Mouse (Mus musculus) MEL (cell line): ENCODE data around the gene Actn2. TPM values are rescaled to one million over a fixed set of nuclear protein-coding genes. Genes with fewer than 3 reads are reported as not detected.

ENCODE experiments used
- DNase-seq: peaks from one replicate; pipeline ENCODE4 v3.0.0; 2011; ENCODE audit warnings: low read depth, low spot score
- H3K27ac ChIP-seq: 2 replicates; pipeline ENCODE4 v1.5.1; 2012; ENCODE audit warnings: low read depth, mild to moderate bottlenecking, control low read depth, low read length, moderate library complexity; ENCODE audit not compliant: control insufficient read depth
- H3K27me3 ChIP-seq, 2 experiments: fragments of 150-350 bp in 1 of 2; sonication (generic) in 1 of 2; 2 replicates each; pipeline ENCODE4 v1.6.1; 2012; ENCODE audit warnings: low read length in 2 of 2, mild to moderate bottlenecking in 2 of 2, improper control_type of control experiment in 1 of 2, moderate library complexity in 1 of 2; ENCODE audit not compliant: insufficient read depth in 2 of 2, control insufficient read depth in 1 of 2
- H3K36me3 ChIP-seq, 2 experiments: 2 replicates each; pipeline ENCODE4 v1.6.1; 2012 to 2014; ENCODE audit warnings: low read length in 2 of 2, improper control_type of control experiment in 1 of 2, inconsistent platforms in 1 of 2, mild to moderate bottlenecking in 1 of 2; ENCODE audit not compliant: insufficient read depth in 2 of 2, control insufficient read depth in 1 of 2
- H3K4me1 ChIP-seq, 2 experiments: fragments of 150-350 bp in 1 of 2; sonication (generic) in 1 of 2; 2 replicates each; pipeline ENCODE4 v1.6.1; 2012; ENCODE audit warnings: low read length in 2 of 2, improper control_type of control experiment in 1 of 2, mild to moderate bottlenecking in 1 of 2; ENCODE audit not compliant: insufficient read depth in 2 of 2, control insufficient read depth in 1 of 2
- H3K4me3 ChIP-seq, 2 experiments: fragments of 150-350 bp in 1 of 2; sonication (generic) in 1 of 2; 2 replicates each; pipeline ENCODE4 v1.5.1; 2012; ENCODE audit warnings: low read depth in 2 of 2, low read length in 2 of 2, mild to moderate bottlenecking in 2 of 2, moderate library complexity in 2 of 2, control low read depth in 1 of 2, improper control_type of control experiment in 1 of 2; ENCODE audit not compliant: control insufficient read depth in 1 of 2, insufficient read depth in 1 of 2
- H3K79me2 ChIP-seq: 2 replicates; pipeline ENCODE4 v1.6.1; 2012; ENCODE audit warnings: mild to moderate bottlenecking, low read length, moderate library complexity; ENCODE audit not compliant: control insufficient read depth, poor library complexity, insufficient read depth
- H3K9ac ChIP-seq: 2 replicates; pipeline ENCODE4 v1.6.1; 2012; ENCODE audit warnings: low read depth, mild to moderate bottlenecking, control low read depth, low read length, moderate library complexity; ENCODE audit not compliant: control insufficient read depth, poor library complexity, severe bottlenecking
- H3K9me3 ChIP-seq: fragments of 150-350 bp; sonication (generic); replicated peaks from 2 replicates; pipeline ENCODE4 v1.6.1; 2012; ENCODE audit warnings: mild to moderate bottlenecking, low read length, improper control_type of control experiment, moderate library complexity; ENCODE audit not compliant: insufficient read depth
- BHLHE40 ChIP-seq: IDR thresholded peaks from 2 replicates; pipeline ENCODE4 v1.6.1; 2012; ENCODE audit warnings: low read depth, mild to moderate bottlenecking, inconsistent platforms, low read length, improper control_type of control experiment, borderline replicate concordance
- CTCF ChIP-seq, 3 experiments: IDR thresholded peaks in 2 of 3; conservative IDR thresholded peaks in 1 of 3; 2 replicates each; pipeline ENCODE4 v1.5.1; 2011 to 2012; ENCODE audit warnings: low read length in 3 of 3, low read depth in 2 of 3, mild to moderate bottlenecking in 2 of 3, improper control_type of control experiment in 1 of 3, inconsistent platforms in 1 of 3, mixed read lengths in 1 of 3, moderate library complexity in 1 of 3; ENCODE audit not compliant: control insufficient read depth in 1 of 3, insufficient read depth in 1 of 3, poor library complexity in 1 of 3, severe bottlenecking in 1 of 3
- E2F4 ChIP-seq: IDR thresholded peaks from 2 replicates; pipeline ENCODE4 v1.6.1; 2011; ENCODE audit warnings: low read depth, low read length, improper control_type of control experiment, borderline replicate concordance
- ELF1 ChIP-seq: IDR thresholded peaks from 2 replicates; pipeline ENCODE4 v1.6.1; 2014; ENCODE audit warnings: low read depth, mild to moderate bottlenecking, inconsistent platforms, low read length, improper control_type of control experiment, moderate library complexity
- EP300 ChIP-seq, 2 experiments: IDR thresholded peaks; 2 replicates each; pipeline ENCODE4 v1.6.1; 2011; ENCODE audit warnings: improper control_type of control experiment in 2 of 2, low read length in 2 of 2, low read depth in 1 of 2, mild to moderate bottlenecking in 1 of 2
- GABPA ChIP-seq: IDR thresholded peaks from 2 replicates; pipeline ENCODE4 v1.6.1; 2012; ENCODE audit warnings: low read depth, mild to moderate bottlenecking, inconsistent platforms, low read length, improper control_type of control experiment, moderate library complexity
- HCFC1 ChIP-seq: IDR thresholded peaks from 2 replicates; pipeline ENCODE4 v1.6.1; 2012; ENCODE audit warnings: low read depth, mild to moderate bottlenecking, inconsistent platforms, low read length, improper control_type of control experiment, moderate library complexity
- JUND ChIP-seq: IDR thresholded peaks from 2 replicates; pipeline ENCODE4 v1.6.1; 2011; ENCODE audit warnings: low read depth, mild to moderate bottlenecking, improper control_type of control experiment, low read length
- KAT2A ChIP-seq: conservative IDR thresholded peaks from 2 replicates; pipeline ENCODE4 v1.6.1; 2012; ENCODE audit warnings: low read depth, low read length, improper control_type of control experiment, inconsistent platforms
- MAFK ChIP-seq: IDR thresholded peaks from 2 replicates; pipeline ENCODE4 v1.6.1; 2011; ENCODE audit warnings: low read depth, mild to moderate bottlenecking, low read length, improper control_type of control experiment, borderline replicate concordance
- MAX ChIP-seq: IDR thresholded peaks from 2 replicates; pipeline ENCODE4 v1.6.1; 2011; ENCODE audit warnings: low read length, improper control_type of control experiment
- MAZ ChIP-seq: IDR thresholded peaks from 2 replicates; pipeline ENCODE4 v1.6.1; 2012; ENCODE audit warnings: low read depth, mild to moderate bottlenecking, inconsistent platforms, low read length, improper control_type of control experiment
- MXI1 ChIP-seq: IDR thresholded peaks from 2 replicates; pipeline ENCODE4 v1.6.1; 2011; ENCODE audit warnings: mild to moderate bottlenecking, low read depth, low read length, improper control_type of control experiment
- MYB ChIP-seq: IDR thresholded peaks from 2 replicates; pipeline ENCODE4 v1.6.1; 2011; ENCODE audit warnings: mild to moderate bottlenecking, low read depth, low read length, improper control_type of control experiment
- MYC ChIP-seq: IDR thresholded peaks from 2 replicates; pipeline ENCODE4 v1.6.1; 2011; ENCODE audit warnings: low read depth, mild to moderate bottlenecking, low read length, improper control_type of control experiment, moderate library complexity
- NELFE ChIP-seq: IDR thresholded peaks from 2 replicates; pipeline ENCODE4 v1.6.1; 2011; ENCODE audit warnings: low read depth, low read length, improper control_type of control experiment
- POLR2A ChIP-seq, 2 experiments: IDR thresholded peaks; 2 replicates each; pipeline ENCODE4 v1.6.1; 2011 to 2012; ENCODE audit warnings: low read length in 2 of 2, mild to moderate bottlenecking in 2 of 2, control low read depth in 1 of 2, improper control_type of control experiment in 1 of 2, low read depth in 1 of 2, moderate library complexity in 1 of 2; ENCODE audit not compliant: control insufficient read depth in 1 of 2, insufficient read depth in 1 of 2, poor library complexity in 1 of 2
- POLR2AphosphoS5 ChIP-seq: IDR thresholded peaks from 2 replicates; pipeline ENCODE4 v1.6.1; 2012; ENCODE audit warnings: low read depth, borderline replicate concordance, mild to moderate bottlenecking, inconsistent platforms, low read length, moderate library complexity, mixed read lengths
- RAD21 ChIP-seq: IDR thresholded peaks from 2 replicates; pipeline ENCODE4 v1.6.1; 2011; ENCODE audit warnings: mild to moderate bottlenecking, low read depth, low read length, improper control_type of control experiment
- SIN3A ChIP-seq: IDR thresholded peaks from 2 replicates; pipeline ENCODE4 v1.6.1; 2012; ENCODE audit warnings: low read length, improper control_type of control experiment, inconsistent platforms
- SMC3 ChIP-seq: IDR thresholded peaks from 2 replicates; pipeline ENCODE4 v1.6.1; 2011; ENCODE audit warnings: low read depth, low read length, improper control_type of control experiment
- TAL1 ChIP-seq: IDR thresholded peaks from 2 replicates; pipeline ENCODE4 v1.6.1; 2012; ENCODE audit warnings: mild to moderate bottlenecking, inconsistent platforms, low read length, moderate library complexity, mixed read lengths
- TBP ChIP-seq: IDR thresholded peaks from 2 replicates; pipeline ENCODE4 v1.8.0; 2011; ENCODE audit warnings: low read depth, low read length, improper control_type of control experiment
- USF1 ChIP-seq: IDR thresholded peaks from 2 replicates; pipeline ENCODE4 v1.6.1; 2014; ENCODE audit warnings: low read depth, mild to moderate bottlenecking, inconsistent platforms, low read length, improper control_type of control experiment, moderate library complexity
- USF2 ChIP-seq, 2 experiments: IDR thresholded peaks; 2 replicates each; pipeline ENCODE4 v1.6.1; 2011 to 2012; ENCODE audit warnings: improper control_type of control experiment in 2 of 2, low read length in 2 of 2, borderline replicate concordance in 1 of 2, inconsistent platforms in 1 of 2, low read depth in 1 of 2, mild to moderate bottlenecking in 1 of 2; ENCODE audit not compliant: insufficient read depth in 1 of 2
- ZC3H11A ChIP-seq: IDR thresholded peaks from 2 replicates; pipeline ENCODE4 v1.6.1; 2012; ENCODE audit warnings: low read depth, mild to moderate bottlenecking, inconsistent platforms, low read length, improper control_type of control experiment
- ZKSCAN1 ChIP-seq: IDR thresholded peaks from 2 replicates; pipeline ENCODE4 v1.6.1; 2012; ENCODE audit warnings: low read depth, mild to moderate bottlenecking, inconsistent platforms, low read length, improper control_type of control experiment, moderate library complexity
- ZMIZ1 ChIP-seq: IDR thresholded peaks from 2 replicates; pipeline ENCODE4 v1.6.1; 2012; ENCODE audit warnings: low read depth, mild to moderate bottlenecking, inconsistent platforms, low read length, improper control_type of control experiment, moderate library complexity
- ZNF384 ChIP-seq: IDR thresholded peaks from 2 replicates; pipeline ENCODE4 v1.6.1; 2012; ENCODE audit warnings: low read depth, mild to moderate bottlenecking, inconsistent platforms, low read length, improper control_type of control experiment
- polyA plus RNA-seq, 2 experiments: library from polyadenylated mRNA; stranded (reverse) in 1 of 2; unstranded in 1 of 2; fragments of >175 nt in 1 of 2; fragments of >200 nt in 1 of 2; gene quantifications; 2 replicates each; pipeline versions ENCODE4 v1.2.1 to v1.2.4; 2012; ENCODE audit warnings: low replicate concordance in 2 of 2, low read depth in 1 of 2; ENCODE audit not compliant: insufficient read length in 2 of 2, insufficient read depth in 1 of 2, missing spikeins in 1 of 2
- total RNA-seq: library from RNA; depleted of rRNA; stranded (reverse); fragments of 300-350 nt; gene quantifications from 2 replicates; pipeline ENCODE4 v1.2.3, GENCODE M21; 2012

Gene Actn2
- total and polyA plus RNA-seq, 3 experiments = not detected

GRCm38 (mm10) chr13:12272953-12273352, 67.6 kb downstream of the Actn2 start:
- DNase-seq = peak; percentile 74
- no peaks in the 10 kb centered on the region for H3K27me3 ChIP-seq
- no peaks in the 10 kb centered on the region for H3K79me2 ChIP-seq
- no peak overlapping the region for H3K9ac ChIP-seq
- TF ChIP-seq EP300 (IDR thresholded peaks at IDR 0.05; ENCODE audit: low read depth in 1 of 2, low read length in 2 of 2) = no peak
- TF ChIP-seq USF2 (IDR thresholded peaks at IDR 0.05; ENCODE audit: borderline replicate concordance in 1 of 2, insufficient read depth in 1 of 2, low read depth in 1 of 2, low read length in 2 of 2) = no peak
- no peak for TF ChIP-seq ZKSCAN1
- TF ChIP-seq MAFK = no peak
- no peak for TF ChIP-seq TAL1
- TF ChIP-seq GABPA = no peak
- TF ChIP-seq ZC3H11A = peak; percentile 60
- no peak for TF ChIP-seq HCFC1
- peak; percentile 73 for TF ChIP-seq RAD21
- TF ChIP-seq MYB = no peak
- no peak for TF ChIP-seq ZMIZ1
- no peak for TF ChIP-seq ZNF384
- no peak for TF ChIP-seq USF1
- no peak for TF ChIP-seq MAX
- no peak for TF ChIP-seq KAT2A
- no peak for TF ChIP-seq SIN3A
- TF ChIP-seq BHLHE40 = no peak
- no peak for TF ChIP-seq MXI1
- no peak for TF ChIP-seq JUND
- TF ChIP-seq TBP = 0 out of 2 replicates have a peak, but pooled peaks have one; percentile 18
- TF ChIP-seq MAZ = no peak
- no peak for TF ChIP-seq E2F4
- no peak for TF ChIP-seq MYC
- TF ChIP-seq ELF1 = no peak
- TF ChIP-seq SMC3 = peak; percentile 71
- TF ChIP-seq POLR2AphosphoS5 = no peak
- peak; percentile 50 to 90 (median 84) for TF ChIP-seq CTCF (IDR thresholded peaks at IDR 0.05 in 2 of 3, conservative IDR thresholded peaks at IDR 0.05 in 1 of 3; ENCODE audit: control insufficient read depth in 1 of 3, insufficient read depth in 1 of 3, low read depth in 2 of 3, low read length in 3 of 3, poor library complexity in 1 of 3, severe bottlenecking in 1 of 3)
- TF ChIP-seq POLR2A (IDR thresholded peaks at IDR 0.05; ENCODE audit: control insufficient read depth in 1 of 2, insufficient read depth in 1 of 2, low read depth in 1 of 2, low read length in 2 of 2, poor library complexity in 1 of 2) = no peak
- no peak for TF ChIP-seq NELFE
- no peaks in the 10 kb centered on the region for H3K36me3 ChIP-seq
- no peaks in the 10 kb centered on the region for H3K9me3 ChIP-seq
- H3K4me1 ChIP-seq = 0 out of 4 replicates have a peak, but pooled peaks cover 0 to 8% of the 10 kb centered on the region in 2 experiments
- no peak overlapping the region for H3K27ac ChIP-seq
- H3K4me3 ChIP-seq = no peak overlapping the region
